Mouse (Mus musculus): ENCODE measurements around the gene Tm9sf4. TPM values are rescaled to one million over a fixed set of nuclear protein-coding genes. Genes with fewer than 3 reads are reported as not detected.
A peak's percentile ranks its signal among the peaks of the same experiment; 100 is the strongest.

The Tm9sf4 gene
- polyA plus RNA-seq, 1 experiment from 2014 or later: 244 TPM

GRCm38 (mm10) chr2:153145346-153145745 is 15.8 kb upstream of the Tm9sf4 start:
- Histone ChIP-seq H3K27ac (peak overlapping the region; percentile 97), H3K79me2 (ENCODE audit: inconsistent target) (no peaks in the 10 kb centered on the region), H3K4me3 (ENCODE audit: inconsistent target) (no peak overlapping the region), H3K36me3 (ENCODE audit: inconsistent target) (peaks cover 55% of the 10 kb centered on the region)
- WGBS (ENCODE audit: missing documents): 22% methylated on average over 5 of the region's 5 CpGs

DNA sequence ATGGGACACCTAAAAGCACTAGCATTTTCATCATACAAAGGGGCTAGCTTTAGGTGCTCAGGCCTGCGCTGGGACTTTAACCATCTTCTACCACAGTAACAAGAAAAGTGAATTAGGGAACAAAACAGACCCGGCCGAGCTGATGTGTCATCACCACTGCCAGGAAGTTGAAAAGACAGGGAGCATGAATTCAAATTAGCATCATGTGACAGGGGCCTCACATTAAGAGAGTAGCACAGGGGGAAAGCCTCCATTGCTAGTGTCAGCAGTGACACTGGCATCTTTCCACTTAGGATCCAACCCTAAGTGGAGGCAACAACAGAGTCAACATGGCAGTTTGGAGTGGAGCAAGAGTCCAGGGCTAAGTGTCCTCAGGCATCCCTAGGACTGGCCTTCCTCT is 13.9 kb upstream of the Tm9sf4 start:
- H3K27ac ChIP-seq: peak overlapping the region; percentile 97
- H3K4me3 ChIP-seq (ENCODE audit: inconsistent target): no peak overlapping the region
- WGBS (ENCODE audit: missing documents): 24% methylated on average over 3 of the region's 3 CpGs

DNA sequence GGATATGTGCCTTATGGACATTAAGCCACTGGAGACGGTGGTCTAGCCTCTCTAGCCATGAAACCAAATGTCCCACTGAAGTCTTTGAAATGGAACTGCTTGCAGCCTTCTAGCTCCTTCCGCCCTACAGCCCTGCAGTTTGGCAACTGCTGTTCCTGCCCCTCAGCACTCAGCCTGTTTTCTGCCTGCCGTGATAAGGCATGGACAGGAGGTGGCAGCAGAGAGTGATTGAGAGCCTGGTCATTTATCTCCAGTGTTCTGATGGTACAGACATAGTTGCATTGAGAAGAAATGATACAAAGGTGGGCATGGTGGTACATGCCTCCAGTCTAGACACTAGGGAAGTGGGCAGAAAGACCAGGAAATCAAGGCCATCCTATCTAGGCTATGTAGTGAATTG is 13.4 kb upstream of the Tm9sf4 start:
- no peak overlapping the region for H3K4me3 ChIP-seq (ENCODE audit: inconsistent target)
- 12% methylated on average over 3 of the region's 3 CpGs for WGBS (ENCODE audit: missing documents)
- peaks cover 60% of the 10 kb centered on the region for H3K36me3 ChIP-seq (ENCODE audit: inconsistent target)
- peak overlapping the region; percentile 97 for H3K27ac ChIP-seq
- H3K79me2 ChIP-seq (ENCODE audit: inconsistent target): no peaks in the 10 kb centered on the region

More for the DNA sequence above, 13.9 kb upstream of the Tm9sf4 start:
- H3K79me2 ChIP-seq (ENCODE audit: inconsistent target): no peaks in the 10 kb centered on the region
- H3K36me3 ChIP-seq (ENCODE audit: inconsistent target): peaks cover 65% of the 10 kb centered on the region

- peaks cover 40% of the 10 kb centered on the region for H3K36me3 ChIP-seq (ENCODE audit: inconsistent target)
- H3K79me2 ChIP-seq (ENCODE audit: inconsistent target): no peaks in the 10 kb centered on the region
- 93% methylated on average over 2 of the region's 3 CpGs for WGBS (ENCODE audit: missing documents)
- no peak overlapping the region for H3K4me3 ChIP-seq (ENCODE audit: inconsistent target)
- no peak overlapping the region for H3K27ac ChIP-seq
Observed at GRCm38 (mm10) chr2:153149742-153150141, 11.4 kb upstream of the Tm9sf4 start.

GRCm38 (mm10) chr2:153151026-153151425 is 10.1 kb upstream of the Tm9sf4 start:
- 92% methylated on average over 7 of the region's 7 CpGs for WGBS (ENCODE audit: missing documents)
- H3K4me3 ChIP-seq (ENCODE audit: inconsistent target): no peak overlapping the region
- no peak overlapping the region for H3K27ac ChIP-seq
- no peaks in the 10 kb centered on the region for H3K79me2 ChIP-seq (ENCODE audit: inconsistent target)
- H3K36me3 ChIP-seq (ENCODE audit: inconsistent target): peaks cover 37% of the 10 kb centered on the region

DNA sequence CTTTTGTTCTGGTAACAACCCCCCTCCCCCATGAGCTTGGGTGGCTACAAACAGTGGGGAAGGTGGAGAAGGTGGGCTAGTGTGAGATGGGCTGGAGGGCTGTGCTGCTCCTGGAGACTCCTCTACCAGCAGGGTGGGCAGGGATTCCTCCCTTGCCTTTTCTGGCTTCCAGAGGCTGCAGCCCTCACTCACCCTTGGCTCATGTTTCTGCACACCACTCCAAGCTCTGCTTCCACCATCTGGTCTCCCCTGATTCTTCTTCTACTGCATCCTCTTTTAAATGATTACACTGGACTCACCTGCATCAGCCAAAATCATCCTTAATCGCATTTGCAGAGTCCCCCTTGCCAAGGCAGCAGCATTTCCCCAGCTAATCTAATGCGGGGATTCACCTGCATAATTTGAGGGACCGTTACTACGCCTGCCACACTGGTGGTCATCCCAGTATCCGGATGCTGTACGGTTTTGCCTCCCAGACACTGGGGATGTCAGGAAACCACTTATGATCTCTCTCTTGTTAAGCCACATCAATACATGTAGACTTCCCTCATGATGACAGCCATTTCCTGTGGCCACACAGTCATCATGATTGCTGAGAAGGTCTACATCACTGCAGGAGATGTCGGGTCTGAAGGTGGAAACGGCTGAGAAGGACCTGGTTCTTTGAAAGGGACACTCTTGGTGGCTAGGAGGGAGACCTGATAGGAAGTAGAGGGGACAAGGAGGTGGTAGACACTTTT is 9.0 kb upstream of the Tm9sf4 start:
- Histone ChIP-seq H3K4me3 (ENCODE audit: inconsistent target) (no peak overlapping the region), H3K27ac (no peak overlapping the region), H3K36me3 (ENCODE audit: inconsistent target) (peaks cover 37% of the 10 kb centered on the region), H3K79me2 (ENCODE audit: inconsistent target) (no peaks in the 10 kb centered on the region)
- WGBS (ENCODE audit: missing documents): 16% methylated on average over 8 of the region's 8 CpGs

- H3K36me3 ChIP-seq (ENCODE audit: inconsistent target): peaks cover 37% of the 10 kb centered on the region
- no peak overlapping the region for H3K27ac ChIP-seq
- 84% methylated on average over 4 of the region's 4 CpGs for WGBS (ENCODE audit: missing documents)
- H3K4me3 ChIP-seq (ENCODE audit: inconsistent target): no peak overlapping the region
- H3K79me2 ChIP-seq (ENCODE audit: inconsistent target): no peaks in the 10 kb centered on the region
Observed at GRCm38 (mm10) chr2:153153033-153153450, 8.1 kb upstream of the Tm9sf4 start.

DNA sequence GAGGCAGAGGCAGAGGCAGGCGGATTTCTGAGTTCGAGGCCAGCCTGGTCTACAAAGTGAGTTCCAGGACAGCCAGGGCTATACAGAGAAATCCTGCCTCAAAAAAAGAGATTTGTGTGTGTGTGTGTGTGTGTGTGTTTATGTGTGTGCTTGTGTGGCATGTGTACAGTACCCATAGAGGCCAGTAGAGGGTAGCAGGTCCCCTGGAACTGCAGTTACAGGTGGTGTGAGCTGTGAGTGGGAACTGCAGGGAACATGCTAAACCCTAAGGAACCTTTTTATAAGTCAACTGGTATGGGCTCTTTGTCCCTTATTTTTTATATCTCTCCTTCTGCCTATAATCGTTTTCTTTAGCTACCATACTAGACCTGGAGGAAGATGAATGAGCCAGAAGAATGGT is 3.8 kb upstream of the Tm9sf4 start:
- 77% methylated on average over 1 of the region's 3 CpGs for WGBS (ENCODE audit: missing documents)

DNA sequence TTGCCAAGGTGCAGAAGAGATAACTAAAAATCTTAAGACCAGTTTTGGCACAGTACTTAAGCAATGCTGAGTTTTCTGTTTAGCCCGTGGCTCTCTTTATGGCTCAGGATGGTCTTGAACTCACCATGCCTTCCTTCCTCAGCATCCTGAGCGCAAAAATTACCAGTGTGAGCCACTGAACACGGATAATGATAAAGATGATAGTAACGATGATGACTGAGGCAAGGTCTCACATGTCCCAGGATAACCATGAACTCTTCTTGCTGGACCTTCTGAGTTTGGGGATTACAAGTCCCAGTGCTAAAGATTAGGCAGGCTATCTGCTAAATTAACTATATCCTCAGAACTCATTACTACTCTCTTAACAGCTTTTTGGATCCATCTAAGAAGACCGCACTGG is 970 bp upstream of the Tm9sf4 start:
- H3K4me3 ChIP-seq (ENCODE audit: inconsistent target): no peak overlapping the region
- H3K36me3 ChIP-seq (ENCODE audit: inconsistent target): no peaks in the 10 kb centered on the region
- peaks cover 37% of the 10 kb centered on the region for H3K79me2 ChIP-seq (ENCODE audit: inconsistent target)
- no peak overlapping the region for H3K27ac ChIP-seq
- WGBS (ENCODE audit: missing documents): 86% methylated on average over 5 of the region's 5 CpGs

More for the DNA sequence above, 3.8 kb upstream of the Tm9sf4 start:
- Histone ChIP-seq H3K36me3 (ENCODE audit: inconsistent target) (no peaks in the 10 kb centered on the region), H3K79me2 (ENCODE audit: inconsistent target) (peaks cover 9% of the 10 kb centered on the region), H3K27ac (no peak overlapping the region), H3K4me3 (ENCODE audit: inconsistent target) (no peak overlapping the region)

- Histone ChIP-seq H3K27ac (peak overlapping the region; percentile 98), H3K79me2 (ENCODE audit: inconsistent target) (peaks cover 53% of the 10 kb centered on the region), H3K36me3 (ENCODE audit: inconsistent target) (no peaks in the 10 kb centered on the region), H3K4me3 (ENCODE audit: inconsistent target) (peak overlapping the region; percentile 92)
- 1% methylated on average over 16 of the region's 16 CpGs for WGBS (ENCODE audit: missing documents)
Observed at GRCm38 (mm10) chr2:153161684-153162080, 579 bp downstream of the Tm9sf4 start.

DNA sequence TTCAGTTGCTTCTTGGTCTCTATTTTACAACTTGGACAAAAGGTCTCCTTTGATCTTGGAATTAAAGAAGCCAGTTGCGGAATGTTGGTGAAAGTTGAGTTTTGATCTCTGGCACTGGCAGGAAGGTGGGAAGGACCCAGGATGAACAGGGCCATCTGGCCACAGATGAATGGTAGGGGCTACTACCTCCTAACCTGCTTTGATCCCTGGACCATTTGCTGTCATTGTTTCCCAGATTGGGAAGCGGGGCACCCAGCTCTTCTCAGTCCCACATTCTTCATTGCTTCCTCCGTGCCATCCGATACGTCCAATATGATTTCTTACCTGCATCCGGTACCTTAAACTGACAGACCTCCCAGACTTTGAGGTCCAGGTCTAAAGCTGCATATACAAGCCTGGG is 6.0 kb downstream of the Tm9sf4 start:
- WGBS (ENCODE audit: missing documents): 98% methylated on average over 6 of the region's 6 CpGs
- Histone ChIP-seq H3K36me3 (ENCODE audit: inconsistent target) (no peaks in the 10 kb centered on the region), H3K79me2 (ENCODE audit: inconsistent target) (peaks cover 97% of the 10 kb centered on the region), H3K4me3 (ENCODE audit: inconsistent target) (no peak overlapping the region), H3K27ac (no peak overlapping the region)

DNA sequence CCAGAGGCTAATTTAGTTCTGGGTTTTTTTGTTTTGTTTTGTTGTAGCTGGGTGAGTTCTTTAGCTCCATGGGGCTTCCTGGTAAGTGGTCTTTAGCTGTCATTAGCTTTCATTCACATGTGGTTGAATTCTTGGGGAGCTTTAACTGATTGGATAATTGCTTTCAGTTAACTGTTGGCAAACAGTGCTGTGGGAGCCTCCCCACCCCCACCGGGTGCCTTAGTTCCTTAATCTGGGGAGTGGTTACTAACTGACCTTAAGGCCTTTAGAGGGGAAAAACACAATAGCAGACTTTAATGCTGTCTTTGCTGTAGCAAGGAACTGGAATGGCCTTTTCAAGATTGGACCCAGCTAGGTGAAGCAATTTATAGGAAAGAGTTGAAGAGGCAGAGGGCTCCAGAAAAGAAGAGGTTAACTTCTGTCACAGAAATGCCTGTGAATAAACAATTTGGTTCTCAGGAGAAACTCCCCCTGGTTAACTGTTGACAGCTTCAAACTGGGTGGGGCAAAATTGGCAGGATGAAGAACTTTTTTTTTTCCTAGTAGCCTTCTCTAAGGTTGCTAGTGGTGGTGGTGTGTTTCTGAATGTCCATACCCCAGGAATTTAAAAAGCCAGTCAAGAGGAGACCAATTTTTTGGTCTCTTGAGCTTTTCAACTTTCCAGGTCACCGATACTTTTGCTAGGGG is 7.2 kb downstream of the Tm9sf4 start:
- Histone ChIP-seq H3K79me2 (ENCODE audit: inconsistent target) (peaks cover 97% of the 10 kb centered on the region), H3K27ac (peak overlapping the region; percentile 77), H3K4me3 (ENCODE audit: inconsistent target) (no peak overlapping the region), H3K36me3 (ENCODE audit: inconsistent target) (no peaks in the 10 kb centered on the region)
- WGBS (ENCODE audit: missing documents): 40% methylated on average over 2 of the region's 2 CpGs

- Histone ChIP-seq H3K27ac (peak overlapping the region; percentile 40), H3K79me2 (ENCODE audit: inconsistent target) (peaks cover 96% of the 10 kb centered on the region), H3K4me3 (ENCODE audit: inconsistent target) (no peak overlapping the region), H3K36me3 (ENCODE audit: inconsistent target) (no peaks in the 10 kb centered on the region)
- whole genome bisulfite sequencing (ENCODE audit: missing documents): 52% methylated on average over 8 of the region's 9 CpGs
Observed at GRCm38 (mm10) chr2:153170490-153171224, 9.6 kb downstream of the Tm9sf4 start.

- H3K36me3 ChIP-seq (ENCODE audit: inconsistent target): no peaks in the 10 kb centered on the region
- H3K4me3 ChIP-seq (ENCODE audit: inconsistent target): no peak overlapping the region
- WGBS (ENCODE audit: missing documents): 87% methylated on average over 5 of the region's 5 CpGs
- peaks cover 96% of the 10 kb centered on the region for H3K79me2 ChIP-seq (ENCODE audit: inconsistent target)
- no peak overlapping the region for H3K27ac ChIP-seq
Observed at GRCm38 (mm10) chr2:153171966-153172365, 10.9 kb downstream of the Tm9sf4 start.
